ENCODE assay signal across 8 mouse cellular contexts in the genomic region with DNA sequence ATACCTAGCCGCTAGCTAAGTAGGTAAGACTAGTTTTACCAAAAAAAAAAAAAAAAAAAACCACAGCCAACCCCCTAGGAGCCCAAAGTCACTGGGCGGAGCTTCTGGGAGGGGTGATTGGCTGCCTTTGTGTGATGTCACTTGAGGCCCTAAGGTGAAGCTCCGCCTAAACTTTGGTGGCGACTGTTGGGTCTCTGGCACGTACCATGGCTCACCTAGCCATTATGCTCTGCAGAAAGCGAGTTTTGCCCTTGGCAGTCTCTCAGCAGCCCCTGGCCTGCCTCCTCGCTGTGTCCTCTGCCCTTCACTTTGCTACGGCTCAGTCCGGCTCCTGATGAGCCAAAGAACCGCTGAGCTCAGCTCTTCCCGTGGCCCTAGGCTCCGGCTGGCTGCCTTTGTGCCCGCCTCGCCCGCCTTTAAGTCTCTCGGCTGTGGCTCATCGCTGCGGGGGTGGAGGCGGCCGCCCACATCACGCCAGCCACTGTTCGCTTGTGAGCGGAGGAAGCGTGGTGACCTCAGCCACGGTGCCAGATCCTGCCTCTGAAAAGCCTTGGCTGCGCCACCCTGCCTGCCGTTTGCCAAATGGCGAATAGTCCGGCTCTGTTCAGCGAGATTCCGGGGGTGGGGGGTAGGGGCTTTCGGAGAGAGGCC. TPM values are rescaled to one million over a fixed set of nuclear protein-coding genes. Genes with fewer than 3 reads are reported as not detected.
DNase-seq lines count a peak whose midpoint lies in the region; ATAC-seq and TF ChIP-seq lines count a peak whose summit lies in the region.

No protein-coding gene starts in this region.

- H3K36me3 ChIP-seq in ES-E14 (ENCODE audit: control insufficient read depth, insufficient read depth, low read length, poor library complexity, severe bottlenecking) = no peaks in the 10 kb centered on the region
- H3K36me3 ChIP-seq in forebrain, embryonic 15.5 days = peaks cover 8% of the 10 kb centered on the region
- 0 out of 2 replicates have a peak, but pooled peaks cover 4% of the 10 kb centered on the region for H3K36me3 ChIP-seq in lung, embryonic 14.5 days (ENCODE audit: insufficient read depth)
- H3K36me3 ChIP-seq in thymus, adult 2 months (ENCODE audit: control insufficient read depth, insufficient read depth, low read length) = peaks cover 7% of the 10 kb centered on the region

- H3K4me2 ChIP-seq in forebrain, embryonic 15.5 days (replicated peaks) = peak overlapping the region; percentile 85
- H3K4me2 ChIP-seq in lung, embryonic 14.5 days = peak overlapping the region; percentile 94

- H3K4me3 ChIP-seq in ES-E14 (ENCODE audit: insufficient read depth in 1 of 2, low read depth in 1 of 2, low read length in 2 of 2, poor library complexity in 1 of 2, severe bottlenecking in 1 of 2) = peak overlapping the region; percentile 63 to 66
- peak overlapping the region; percentile 44 for H3K4me3 ChIP-seq in forebrain, embryonic 15.5 days
- H3K4me3 ChIP-seq in layer of hippocampus, adult 2 months = peak overlapping the region; percentile 58
- peak overlapping the region; percentile 49 for H3K4me3 ChIP-seq in lung, embryonic 14.5 days (ENCODE audit: low read depth, low read length)
- peak overlapping the region; percentile 61 for H3K4me3 ChIP-seq in olfactory bulb, adult 2 months (ENCODE audit: insufficient read depth, low read depth, low read length)
- H3K4me3 ChIP-seq in thymus, adult 2 months (ENCODE audit: control insufficient read depth, insufficient read depth, low read length) = peak overlapping the region; percentile 63

- ATAC-seq in forebrain, embryonic 15.5 days (replicated peaks) = peak; percentile 38
- ATAC-seq in lung, embryonic 14.5 days (ENCODE audit: insufficient read depth) = peak; percentile 33

- no peaks in the 10 kb centered on the region for H3K27me3 ChIP-seq in forebrain, embryonic 15.5 days
- no peaks in the 10 kb centered on the region for H3K27me3 ChIP-seq in lung, embryonic 14.5 days (ENCODE audit: insufficient read depth, low read length)
- H3K27me3 ChIP-seq in thymus, adult 2 months (ENCODE audit: control insufficient read depth, insufficient read depth, low read length) = no peaks in the 10 kb centered on the region

- peak overlapping the region; percentile 78 for H3K9ac ChIP-seq in ES-E14 (ENCODE audit: insufficient read depth, low read depth, low read length, poor library complexity, severe bottlenecking)
- peak overlapping the region; percentile 57 for H3K9ac ChIP-seq in forebrain, embryonic 15.5 days (replicated peaks)
- peak overlapping the region; percentile 86 for H3K9ac ChIP-seq in lung, embryonic 14.5 days

- 1% methylated on average over 32 of the region's 32 CpGs for WGBS in forebrain, embryonic 15.5 days
- WGBS in lung, embryonic 14.5 days = 1% methylated on average over 32 of the region's 32 CpGs
- WGBS in olfactory bulb, adult 2 months = 2% methylated on average over 32 of the region's 32 CpGs
- 1% methylated on average over 32 of the region's 32 CpGs for WGBS in thymus, adult 2 months

- intact Hi-C loops in heart, postnatal 36 days (cut with DNase I) = no loop called here

- peaks cover 4 to 33% of the 10 kb centered on the region in 2 experiments; a peak in 3 of 4 replicates for H3K4me1 ChIP-seq in ES-E14 (ENCODE audit: control insufficient read depth in 2 of 2, insufficient read depth in 2 of 2, low read length in 2 of 2, poor library complexity in 1 of 2)
- peaks cover 98% of the 10 kb centered on the region for H3K4me1 ChIP-seq in forebrain, embryonic 15.5 days
- peaks cover 44% of the 10 kb centered on the region for H3K4me1 ChIP-seq in lung, embryonic 14.5 days (ENCODE audit: insufficient read depth)
- H3K4me1 ChIP-seq in olfactory bulb, adult 2 months (ENCODE audit: control insufficient read depth, insufficient read depth, low read length) = peaks cover 76% of the 10 kb centered on the region
- peaks cover 56% of the 10 kb centered on the region for H3K4me1 ChIP-seq in thymus, adult 2 months (replicated peaks; ENCODE audit: control insufficient read depth, insufficient read depth, low read length)

- no peak for TF ChIP-seq CTCF in layer of hippocampus, adult 2 months (conservative IDR thresholded peaks at IDR 0.05)
- TF ChIP-seq CTCF in lung, embryonic 14.5 days (IDR thresholded peaks at IDR 0.05; ENCODE audit: low read depth) = no peak
- no peak for TF ChIP-seq CTCF in olfactory bulb, adult 2 months (IDR thresholded peaks at IDR 0.05; ENCODE audit: insufficient read depth, low read depth, low read length)
- no peak for TF ChIP-seq CTCF in thymus, adult 2 months (IDR thresholded peaks at IDR 0.05; ENCODE audit: borderline replicate concordance, control insufficient read depth, extremely low read depth, insufficient read depth, low read length, poor library complexity)

- in situ Hi-C loops in ES-E14 (cut with MboI; ENCODE audit: low sequenced_read_pairs in 2 of 2, unreplicated experiment in 2 of 2) = no loop called here

- TF ChIP-seq POLR2A in olfactory bulb, adult 2 months (IDR thresholded peaks at IDR 0.05; ENCODE audit: insufficient read depth, low read depth, low read length) = peak; percentile 62
- no peak for TF ChIP-seq POLR2A in thymus, adult 2 months (IDR thresholded peaks at IDR 0.05; ENCODE audit: control insufficient read depth, extremely low read depth, insufficient read depth, low read length, poor library complexity)

- H3K9me3 ChIP-seq in ES-E14 (ENCODE audit: control insufficient read depth, insufficient read depth, low read depth, low read length) = no peaks in the 10 kb centered on the region
- no peaks in the 10 kb centered on the region for H3K9me3 ChIP-seq in forebrain, embryonic 15.5 days
- H3K9me3 ChIP-seq in lung, embryonic 14.5 days (ENCODE audit: low read depth, low read length) = no peaks in the 10 kb centered on the region

- H3K27ac ChIP-seq in ES-E14 (ENCODE audit: insufficient read depth, low read depth, low read length, poor library complexity, severe bottlenecking) = peak overlapping the region; percentile 48; the same call in 1 of the 2 replicates
- peak overlapping the region; percentile 73 for H3K27ac ChIP-seq in forebrain, embryonic 15.5 days (replicated peaks)
- peak overlapping the region; percentile 95 for H3K27ac ChIP-seq in layer of hippocampus, adult 2 months
- peak overlapping the region; percentile 93 for H3K27ac ChIP-seq in lung, embryonic 14.5 days (ENCODE audit: low read depth)
- H3K27ac ChIP-seq in olfactory bulb, adult 2 months (ENCODE audit: insufficient read depth, low read depth, low read length) = peak overlapping the region; percentile 99
- peak overlapping the region; percentile 86 for H3K27ac ChIP-seq in thymus, adult 2 months (ENCODE audit: control insufficient read depth, insufficient read depth, low read length)

- DNase-seq in ES-E14 (ENCODE audit: low read depth, low spot score) = peak; percentile 72
- DNase-seq in cerebellum, adult 11-12 months = peak; percentile 93
- peak; percentile 63 to 67 for DNase-seq in heart, postnatal 36 days
- DNase-seq in layer of hippocampus, adult 2 months (ENCODE audit: low spot score in 2 of 2) = peak; percentile 80 to 89
- peak; percentile 89 for DNase-seq in lung, embryonic 14.5 days
- DNase-seq in thymus, adult 2 months = peak; percentile 83

TF ChIP-seq in ES-E14, 5 proteins besides CTCF, POLR2A, EP300 and RAD21:
- TF ChIP-seq ZNF384 (IDR thresholded peaks at IDR 0.05; ENCODE audit: low read depth, low read length) (no peak), CHD2 (IDR thresholded peaks at IDR 0.05; ENCODE audit: low read depth, low read length) (no peak), ZC3H11A (IDR thresholded peaks at IDR 0.05; ENCODE audit: borderline replicate concordance, low read depth, low read length) (no peak), HCFC1 (IDR thresholded peaks at IDR 0.05; ENCODE audit: borderline replicate concordance, insufficient read depth, low read length) (no peak), MAFK (IDR thresholded peaks at IDR 0.05; ENCODE audit: insufficient read depth, low read depth, low read length) (peak; percentile 79)

RNA-seq across cellular contexts. Expression of a gene that starts 8.9 kb away (rescaled TPM):
- 3.0 and 4.4 TPM in 2 replicates for total RNA-seq in ES-E14 (2012; rRNA removed)
- 71.9 and 75.0 TPM in 2 replicates for polyA plus RNA-seq in forebrain, embryonic 15.5 days (2015; fragmentation: Nextera tagmentation; extraction: Ambion mirVana)
- total RNA-seq in heart, postnatal 36 days (2021) = under 1 TPM; 0.92 to 0.95 TPM
- total RNA-seq in layer of hippocampus, adult 2 months (2021) = 10 to 100 TPM; 33.9 to 36.5 TPM
- 3.8 and 4.1 TPM in 2 replicates for polyA plus RNA-seq in lung, embryonic 14.5 days (2014; fragmentation: Nextera tagmentation; extraction: Ambion mirVana)
- polyA plus RNA-seq in olfactory bulb, adult 2 months (2012; ENCODE audit: insufficient read depth, insufficient read length, low replicate concordance, missing spikeins) = 94.8 and 211 TPM in 2 replicates
- 224 and 247 TPM in 2 replicates for polyA plus RNA-seq in thymus, adult 2 months (2012; rRNA removed)

Comparison
In these comparisons a context has a peak if more than half of its experiments do, and no peak if none do; other contexts are left out.
1. Peak in every context shown above with its lines: DNase-seq, ATAC-seq, H3K4me3 ChIP-seq and H3K27ac ChIP-seq.
2. H3K27ac ChIP-seq: peak in every context shown above with its lines; median percentile 99 in olfactory bulb, adult 2 months; 95 in layer of hippocampus, adult 2 months; 93 in lung, embryonic 14.5 days; 86 in thymus, adult 2 months; 73 in forebrain, embryonic 15.5 days; 48 in ES-E14.
3. RNA of a gene that starts 8.9 kb away (polyA plus RNA-seq): 224 to 247 TPM in thymus, adult 2 months, 94.8 to 211 TPM in olfactory bulb, adult 2 months and 71.9 to 75.0 TPM in forebrain, embryonic 15.5 days; 3.8 to 4.1 TPM in lung, embryonic 14.5 days; every median in the first group is over 10 times any median in the second.